Mouse (Mus musculus) heart, embryonic 11.5 days (tissue): ENCODE data around the gene Dip2a. TPM values are rescaled to one million over a fixed set of nuclear protein-coding genes. Genes with fewer than 3 reads are reported as not detected.

Experiments used
- ATAC-seq: fragments of 200-750 bp; cut with Nextera tagmentation; replicated peaks from 2 replicates; pipeline ENCODE4 v1.8.0; 2017; ENCODE audit warnings: moderate library complexity; ENCODE audit not compliant: insufficient number of reproducible peaks, low FRiP score, low TSS enrichment
- H3K27ac ChIP-seq: fragments of 300-500 bp; sonication (generic); 2 replicates; pipeline ENCODE4 v1.5.1; 2014; ENCODE audit warnings: mild to moderate bottlenecking, low read depth, low read length
- H3K27me3 ChIP-seq: fragments of 300-500 bp; sonication (generic); 2 replicates; pipeline ENCODE4 v1.6.1; 2014; ENCODE audit warnings: mild to moderate bottlenecking, low read length, mixed read lengths; ENCODE audit not compliant: control insufficient read depth, insufficient read depth
- H3K36me3 ChIP-seq: fragments of 300-500 bp; sonication (generic); 2 replicates; pipeline ENCODE4 v1.6.1; 2014; ENCODE audit warnings: mild to moderate bottlenecking, low read length, moderate library complexity, mixed read lengths; ENCODE audit not compliant: control insufficient read depth, insufficient read depth
- H3K4me1 ChIP-seq: fragments of 300-500 bp; sonication (generic); 2 replicates; pipeline ENCODE4 v1.6.1; 2014; ENCODE audit warnings: low read length; ENCODE audit not compliant: control insufficient read depth, insufficient read depth
- H3K4me2 ChIP-seq: fragments of 300-500 bp; sonication (generic); 2 replicates; pipeline ENCODE4 v1.6.1; 2014; ENCODE audit warnings: mild to moderate bottlenecking, moderate library complexity
- H3K4me3 ChIP-seq: fragments of 300-500 bp; sonication (generic); 2 replicates; pipeline ENCODE4 v1.5.1; 2014; ENCODE audit warnings: low read depth, low read length
- H3K9ac ChIP-seq: fragments of 300-500 bp; sonication (generic); 2 replicates; pipeline ENCODE4 v1.6.1; 2014; ENCODE audit warnings: mild to moderate bottlenecking, low read depth, low read length, moderate library complexity
- H3K9me3 ChIP-seq: fragments of 300-500 bp; sonication (generic); replicated peaks from 2 replicates; pipeline ENCODE4 v1.6.1; 2016; ENCODE audit warnings: low read length; ENCODE audit not compliant: control insufficient read depth
- WGBS: fragments of 180-500 bp; shearing (Covaris S2); extraction: QIAGEN DNeasy Blood & Tissue Kit; methylation state at CpG from one replicate; pipeline ENCODE4 v1.1.7; 2014; ENCODE audit not compliant: insufficient replicate concordance; 5-methylcytosine and 5-hydroxymethylcytosine counted together
- polyA plus RNA-seq: library from polyadenylated mRNA; unstranded; fragments of >200 nt; fragmentation: Nextera tagmentation; extraction: Ambion mirVana; gene quantifications from 2 replicates; pipeline ENCODE4 v1.2.1, GENCODE M21; 2014

Dip2a gene
- polyA plus RNA-seq, 1 experiment from 2014 or later: 5.6 TPM

DNA sequence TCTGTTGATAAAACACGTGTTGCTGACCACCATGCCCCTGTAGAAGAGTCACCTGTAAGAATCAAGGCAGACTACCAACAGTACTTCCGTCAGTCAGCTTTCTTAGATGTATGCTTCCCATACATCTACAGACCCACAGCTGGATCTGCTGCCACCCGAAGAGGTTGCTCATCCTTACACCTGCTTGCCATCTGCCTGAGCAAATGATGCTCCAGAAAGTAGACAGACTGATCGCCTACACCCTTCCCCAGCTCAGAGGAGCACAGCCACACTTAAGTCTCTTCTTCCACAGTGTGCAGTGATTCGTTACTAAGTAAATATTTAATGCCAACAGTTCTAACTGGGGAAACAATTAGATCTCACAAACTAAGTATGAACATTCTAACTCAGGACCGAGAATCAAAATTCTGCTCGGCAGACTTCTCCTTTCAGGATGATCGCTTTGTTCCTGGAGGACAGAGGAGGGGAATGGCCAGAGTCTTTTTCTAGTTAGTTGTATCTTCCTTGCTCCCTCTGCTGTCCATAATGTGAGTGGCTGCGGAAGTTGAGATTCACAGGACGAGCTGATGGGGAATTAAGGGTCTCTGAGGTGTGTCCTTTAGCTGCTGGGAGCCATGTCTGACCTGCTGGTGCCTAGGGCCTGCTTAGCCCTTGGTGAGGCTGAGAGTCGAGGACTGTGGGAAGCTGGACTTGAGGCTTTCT is 84.6 kb downstream of the Dip2a start:
- Histone ChIP-seq H3K9ac (no peak overlapping the region), H3K4me2 (no peak overlapping the region), H3K36me3 (peaks cover 4% of the 10 kb centered on the region), H3K9me3 (no peaks in the 10 kb centered on the region), H3K4me1 (peaks cover 8% of the 10 kb centered on the region), H3K27me3 (no peaks in the 10 kb centered on the region), H3K4me3 (no peak overlapping the region), H3K27ac (no peak overlapping the region)
- 54% methylated on average over 11 of the region's 11 CpGs for WGBS
- ATAC-seq: no peak

DNA sequence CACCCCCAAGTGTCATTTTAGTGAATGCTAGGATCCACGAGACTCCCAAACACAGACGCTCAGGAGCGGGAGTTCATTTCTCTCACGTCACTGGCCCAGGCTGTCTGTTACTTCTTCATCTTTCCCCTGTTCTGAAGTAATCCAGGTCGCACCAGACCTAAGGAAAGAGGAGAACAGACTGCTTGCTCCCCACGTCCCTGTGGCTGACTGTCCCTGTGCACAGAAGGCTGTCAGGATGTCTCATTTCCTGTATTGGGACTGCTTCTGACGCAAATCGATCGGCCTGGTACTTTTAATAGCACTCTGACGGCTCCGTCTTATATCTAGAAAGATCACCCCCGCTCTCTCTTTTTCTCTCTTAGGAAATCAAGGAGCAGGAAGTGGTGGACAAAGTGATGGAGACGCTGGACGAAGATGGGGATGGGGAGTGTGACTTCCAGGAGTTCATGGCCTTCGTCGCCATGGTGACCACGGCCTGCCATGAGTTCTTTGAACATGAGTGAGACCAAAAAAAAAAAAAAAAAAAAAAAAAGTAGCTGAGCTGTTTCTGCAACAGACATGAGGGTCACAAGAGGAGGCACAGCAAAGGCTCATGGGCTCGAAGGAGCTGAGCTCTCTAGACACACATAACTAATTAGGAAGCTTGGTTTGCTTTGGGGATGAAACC is 85.4 kb downstream of the Dip2a start:
- Histone ChIP-seq H3K36me3 (peaks cover 4% of the 10 kb centered on the region), H3K9ac (no peak overlapping the region), H3K27ac (no peak overlapping the region), H3K4me1 (peaks cover 8% of the 10 kb centered on the region), H3K27me3 (no peaks in the 10 kb centered on the region), H3K4me2 (no peak overlapping the region), H3K4me3 (no peak overlapping the region), H3K9me3 (no peaks in the 10 kb centered on the region)
- WGBS: 70% methylated on average over 18 of the region's 18 CpGs
- no peak for ATAC-seq

DNA sequence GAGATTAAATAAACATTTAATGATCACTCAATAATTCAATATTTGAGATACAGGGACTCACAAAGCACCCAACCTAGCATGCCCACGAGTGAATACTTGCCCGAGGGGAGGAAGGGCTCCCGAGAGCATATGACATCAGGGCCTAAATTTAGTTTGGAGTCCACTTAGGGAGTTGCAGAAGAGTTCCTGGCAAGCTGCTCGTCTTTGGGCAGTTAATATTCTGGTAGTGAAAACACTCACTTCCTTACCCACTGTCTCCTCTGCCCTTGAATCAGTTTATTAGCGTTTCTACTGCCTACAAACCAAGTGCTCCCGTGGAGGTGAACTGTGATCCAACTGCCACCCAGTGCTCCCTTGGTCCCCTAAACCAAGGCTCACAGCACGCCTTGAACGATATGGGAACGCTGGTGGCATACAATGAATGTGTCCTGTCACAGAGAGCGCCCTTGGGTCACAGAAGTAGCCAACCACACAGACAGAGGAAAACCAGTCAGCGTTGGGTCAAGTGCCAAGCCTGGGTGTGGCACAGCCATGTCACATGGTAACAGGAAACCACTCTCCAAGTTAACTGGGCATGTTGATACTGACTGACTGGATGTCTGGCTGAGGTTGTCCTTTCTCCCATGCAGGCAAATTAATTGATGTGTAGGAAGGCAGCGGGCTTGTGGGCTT is 87.2 kb downstream of the Dip2a start:
- Histone ChIP-seq H3K4me1 (peaks cover 8% of the 10 kb centered on the region), H3K9me3 (no peaks in the 10 kb centered on the region), H3K4me3 (no peak overlapping the region), H3K27ac (no peak overlapping the region), H3K36me3 (no peaks in the 10 kb centered on the region), H3K4me2 (no peak overlapping the region), H3K9ac (no peak overlapping the region), H3K27me3 (no peaks in the 10 kb centered on the region)
- WGBS: 64% methylated on average over 12 of the region's 12 CpGs
- 0 out of 2 replicates have a peak, but pooled peaks have one; percentile 37 for ATAC-seq

DNA sequence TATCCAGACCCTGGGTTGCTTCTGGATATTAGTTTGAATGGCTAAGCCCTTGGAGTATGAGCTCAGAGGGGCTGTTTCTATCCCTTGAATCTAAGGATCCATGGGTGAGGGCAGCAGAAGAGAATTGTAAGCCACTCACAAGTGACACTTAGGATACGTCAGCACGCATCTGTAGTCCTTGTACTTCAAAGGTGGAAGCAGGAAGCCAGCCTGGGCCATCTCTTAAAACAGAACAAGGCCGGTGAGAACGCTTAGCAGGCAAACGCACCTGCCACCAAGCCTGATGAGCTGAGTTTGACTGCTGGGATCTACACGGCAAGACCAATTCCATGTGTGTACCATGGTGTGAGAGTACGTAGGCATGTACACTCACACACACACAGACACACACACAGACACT is 87.9 kb downstream of the Dip2a start:
- ATAC-seq: no peak
- H3K9me3 ChIP-seq: no peaks in the 10 kb centered on the region
- 76% methylated on average over 7 of the region's 7 CpGs for WGBS
- no peak overlapping the region for H3K4me3 ChIP-seq
- no peaks in the 10 kb centered on the region for H3K27me3 ChIP-seq
- no peaks in the 10 kb centered on the region for H3K36me3 ChIP-seq
- H3K27ac ChIP-seq: no peak overlapping the region
- H3K4me2 ChIP-seq: no peak overlapping the region
- H3K4me1 ChIP-seq: peaks cover 8% of the 10 kb centered on the region
- H3K9ac ChIP-seq: no peak overlapping the region

DNA sequence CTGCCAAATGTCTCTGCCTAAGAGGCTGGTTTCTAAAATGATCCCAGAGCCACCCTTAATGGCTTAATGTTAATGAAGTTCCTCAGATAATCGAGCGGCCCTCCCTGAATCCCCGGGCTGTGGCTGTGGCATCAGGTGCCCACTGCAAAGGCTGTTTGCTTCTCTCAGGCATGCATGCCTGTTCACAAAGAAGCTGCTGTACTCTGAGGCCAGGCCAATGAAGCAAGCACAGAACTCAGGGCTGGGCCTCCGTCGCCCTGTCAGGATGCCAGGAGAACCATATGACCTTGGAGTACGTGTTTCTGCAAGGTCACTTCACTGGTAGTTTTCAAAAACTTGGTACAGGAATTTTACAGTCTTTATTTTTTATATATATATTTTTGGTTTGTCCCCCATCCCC is 89.5 kb downstream of the Dip2a start:
- Histone ChIP-seq H3K9me3 (no peaks in the 10 kb centered on the region), H3K36me3 (no peaks in the 10 kb centered on the region), H3K27me3 (no peaks in the 10 kb centered on the region), H3K4me2 (no peak overlapping the region), H3K9ac (no peak overlapping the region), H3K4me3 (no peak overlapping the region), H3K27ac (no peak overlapping the region), H3K4me1 (peaks cover 8% of the 10 kb centered on the region)
- 72% methylated on average over 6 of the region's 6 CpGs for WGBS
- no peak for ATAC-seq

DNA sequence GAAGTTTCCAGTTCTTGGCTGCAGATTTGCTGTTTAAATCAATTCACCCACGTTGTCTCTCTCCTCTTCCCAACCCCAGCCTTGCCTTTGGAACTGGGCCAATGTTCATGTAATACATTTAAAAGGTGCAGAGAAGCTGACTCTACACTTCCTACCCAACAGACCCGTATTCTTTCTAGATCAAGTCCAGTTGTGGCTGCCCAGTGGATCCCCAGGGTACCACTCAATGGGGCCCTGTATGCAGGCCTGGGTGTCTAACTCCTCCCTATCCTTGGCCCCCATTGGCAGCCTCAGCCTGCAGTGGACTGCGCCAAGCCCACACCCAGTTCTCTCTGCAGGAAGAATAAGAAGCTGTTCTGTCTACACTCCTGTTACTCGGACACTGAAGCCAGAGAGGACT is 91.6 kb downstream of the Dip2a start, which contains the start of gene S100b:
TSS of gene S100b (plus strand) at position 318 of the 400 bp plus-strand sequence.
- ATAC-seq: no peak
- Histone ChIP-seq H3K9me3 (no peaks in the 10 kb centered on the region), H3K9ac (no peak within 1 kb of the TSS), H3K4me3 (no peak within 1 kb of the TSS), H3K36me3 (no peaks in the 10 kb centered on the region), H3K4me2 (no peak within 1 kb of the TSS), H3K4me1 (peaks cover 8% of the 10 kb centered on the region), H3K27me3 (no peaks in the 10 kb centered on the region), H3K27ac (no peak within 1 kb of the TSS)
- WGBS: 51% methylated on average over 4 of the region's 4 CpGs

DNA sequence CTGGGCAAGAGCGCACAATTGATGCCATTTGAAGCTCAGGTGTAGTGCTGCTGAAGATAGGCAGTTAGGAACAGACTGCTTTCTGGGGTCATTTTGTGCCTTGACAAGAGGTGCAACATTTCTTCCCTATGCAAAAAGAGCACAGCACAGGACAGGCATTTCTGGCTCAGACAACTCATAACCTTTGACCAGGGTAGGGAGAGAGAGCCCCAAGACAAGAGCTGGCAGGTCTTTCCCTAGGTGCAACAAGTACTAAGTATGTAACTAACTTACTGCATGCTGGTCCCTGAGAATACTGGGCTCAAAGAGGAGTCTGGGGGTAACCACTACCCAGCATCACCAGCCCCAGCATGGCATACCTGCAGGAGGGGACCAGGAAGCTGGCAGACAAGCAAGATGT is 92.0 kb downstream of the Dip2a start:
- Histone ChIP-seq H3K27ac (no peak overlapping the region), H3K9ac (no peak overlapping the region), H3K4me1 (peaks cover 5% of the 10 kb centered on the region), H3K9me3 (no peaks in the 10 kb centered on the region), H3K4me2 (no peak overlapping the region), H3K36me3 (no peaks in the 10 kb centered on the region), H3K27me3 (no peaks in the 10 kb centered on the region), H3K4me3 (no peak overlapping the region)
- ATAC-seq: no peak
- 89% methylated on average over 1 of the region's 1 CpGs for WGBS

DNA sequence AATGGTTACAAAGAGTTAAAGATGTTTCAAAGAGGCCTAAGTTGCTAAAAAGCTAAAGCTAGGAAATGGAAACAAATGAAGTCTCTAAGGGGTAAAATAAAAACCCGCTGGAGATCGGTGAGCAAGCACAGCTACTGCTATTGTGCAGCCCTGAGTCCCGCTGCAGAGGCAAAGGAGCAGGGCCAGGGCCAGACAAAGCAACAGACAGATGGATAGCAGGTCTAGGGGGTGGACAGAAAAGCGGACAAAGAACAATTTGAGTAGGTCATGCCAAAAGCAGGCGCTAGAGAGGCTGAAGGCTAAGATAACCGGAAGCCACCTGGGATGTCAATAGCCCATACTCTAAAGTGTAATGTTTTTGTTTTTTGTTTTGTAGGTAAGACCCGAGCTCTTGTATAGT is 94.2 kb downstream of the Dip2a start:
- 77% methylated on average over 7 of the region's 7 CpGs for WGBS
- no peak overlapping the region for H3K4me3 ChIP-seq
- H3K36me3 ChIP-seq: no peaks in the 10 kb centered on the region
- H3K9ac ChIP-seq: no peak overlapping the region
- no peak overlapping the region for H3K4me2 ChIP-seq
- H3K27me3 ChIP-seq: no peaks in the 10 kb centered on the region
- ATAC-seq: no peak
- no peaks in the 10 kb centered on the region for H3K9me3 ChIP-seq
- H3K27ac ChIP-seq: no peak overlapping the region
- no peaks in the 10 kb centered on the region for H3K4me1 ChIP-seq
